Mouse (Mus musculus) embryonic facial prominence, embryonic 10.5 days (tissue): ENCODE data around the gene Man2a1. TPM values are rescaled to one million over a fixed set of nuclear protein-coding genes. Genes with fewer than 3 reads are reported as not detected.
"Not testable (repeated sequence)": the region's sequence is repeated elsewhere in the genome, so short reads cannot be mapped to it uniquely, and the experiment has no call there.

ENCODE experiments used
- DNase-seq: peaks from one replicate; pipeline ENCODE4 v3.0.0-alpha.2; 2017; ENCODE audit warnings: low spot score
- H3K27ac ChIP-seq: fragments of 300-500 bp; sonication (generic); replicated peaks from 2 replicates; pipeline ENCODE4 v1.5.1; 2016; ENCODE audit warnings: mild to moderate bottlenecking
- H3K27me3 ChIP-seq: fragments of 300-500 bp; sonication (generic); replicated peaks from 2 replicates; pipeline ENCODE4 v1.6.1; 2016; ENCODE audit warnings: low read depth, mild to moderate bottlenecking; ENCODE audit not compliant: poor library complexity, severe bottlenecking
- H3K36me3 ChIP-seq: fragments of 300-500 bp; sonication (generic); replicated peaks from 2 replicates; pipeline ENCODE4 v1.6.1; 2016; ENCODE audit warnings: mild to moderate bottlenecking, moderate library complexity
- H3K4me1 ChIP-seq: fragments of 300-500 bp; sonication (generic); 2 replicates; pipeline ENCODE4 v1.6.1; 2016
- H3K4me3 ChIP-seq: fragments of 300-500 bp; sonication (generic); 2 replicates; pipeline ENCODE4 v1.5.1; 2016; ENCODE audit warnings: mild to moderate bottlenecking, moderate library complexity
- H3K9me3 ChIP-seq: fragments of 300-500 bp; sonication (generic); 2 replicates; pipeline ENCODE4 v1.6.1; 2016; ENCODE audit warnings: mild to moderate bottlenecking
- WGBS: fragments of 180-500 bp; shearing (Covaris S2); methylation state at CpG from one replicate; pipeline ENCODE4 v1.1.7; 2016; 5-methylcytosine and 5-hydroxymethylcytosine counted together
- polyA plus RNA-seq: library from polyadenylated mRNA; unstranded; fragments of >200 nt; fragmentation: Nextera tagmentation; extraction: Ambion mirVana; gene quantifications from 2 replicates; pipeline ENCODE4 v1.2.1, GENCODE M21; 2016

The Man2a1 gene
- polyA plus RNA-seq, 1 experiment from 2014 or later, result 6.4 TPM

- Histone ChIP-seq H3K36me3 (peaks cover 17% of the 10 kb centered on the region), H3K27ac (no peak overlapping the region), H3K4me1 (no peaks in the 10 kb centered on the region), H3K9me3 (no peaks in the 10 kb centered on the region), H3K27me3 (no peaks in the 10 kb centered on the region), H3K4me3 (no peak overlapping the region)
- no peak for DNase-seq
- 82% methylated on average over 9 of the region's 9 CpGs for WGBS
Measured at GRCm38 (mm10) chr17:64754142-64754863, 153.8 kb downstream of the Man2a1 start.

GRCm38 (mm10) chr17:64755191-64755590 lies 154.7 kb downstream of the Man2a1 start:
- H3K27me3 ChIP-seq, result no peaks in the 10 kb centered on the region
- no peaks in the 10 kb centered on the region for H3K4me1 ChIP-seq
- WGBS, result 88% methylated on average over 5 of the region's 5 CpGs
- no peak overlapping the region for H3K4me3 ChIP-seq
- no peak overlapping the region for H3K27ac ChIP-seq
- DNase-seq, result no peak
- H3K9me3 ChIP-seq, result no peaks in the 10 kb centered on the region
- H3K36me3 ChIP-seq, result peaks cover 17% of the 10 kb centered on the region

DNA sequence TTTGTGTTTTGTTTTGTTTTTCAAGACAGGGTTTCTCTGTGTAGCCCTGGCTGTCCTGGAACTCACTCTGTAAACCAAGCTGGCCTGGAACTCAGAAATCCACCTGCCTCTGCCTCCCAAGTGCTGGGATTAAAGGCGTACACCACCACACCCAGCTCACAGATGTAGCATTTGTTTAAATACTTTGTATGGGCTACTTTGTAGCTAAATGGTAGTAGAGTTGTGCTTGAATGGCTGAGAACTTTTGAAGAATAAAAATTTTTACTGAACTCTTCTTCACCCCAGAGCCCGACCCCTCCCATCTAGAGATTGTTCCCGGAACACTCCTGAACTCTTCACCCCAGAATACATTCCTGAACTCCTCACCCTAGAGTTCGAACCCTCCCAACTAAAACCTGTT lies 162.1 kb downstream of the Man2a1 start:
- not testable (repeated sequence) for H3K9me3 ChIP-seq, H3K36me3 ChIP-seq, H3K4me1 ChIP-seq, H3K27me3 ChIP-seq, H3K27ac ChIP-seq, H3K4me3 ChIP-seq, DNase-seq
- 85% methylated on average over 4 of the region's 4 CpGs for WGBS

DNA sequence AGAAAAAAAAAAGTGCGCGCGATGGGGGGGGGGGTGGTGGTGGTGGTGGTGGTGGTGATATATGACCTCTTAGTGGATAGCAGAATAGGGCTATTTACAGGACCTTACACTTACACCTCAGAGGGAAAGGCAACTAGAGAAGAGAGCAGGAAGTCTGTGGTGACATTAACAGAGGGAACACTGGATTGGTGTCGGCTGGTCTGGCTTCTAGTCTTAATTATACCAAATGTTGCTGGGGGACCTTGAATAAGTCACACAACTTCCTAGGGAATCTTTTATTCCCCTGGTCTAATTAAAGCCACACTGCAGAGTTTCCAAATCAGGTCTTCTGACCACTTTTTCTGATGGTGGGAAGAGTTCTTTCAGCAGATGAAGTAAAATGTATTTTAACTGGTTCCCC lies 163.0 kb downstream of the Man2a1 start:
- no peaks in the 10 kb centered on the region for H3K27me3 ChIP-seq
- H3K4me1 ChIP-seq, result peaks cover 6% of the 10 kb centered on the region
- no peaks in the 10 kb centered on the region for H3K36me3 ChIP-seq
- no peak for DNase-seq
- H3K4me3 ChIP-seq, result no peak overlapping the region
- no peak overlapping the region for H3K27ac ChIP-seq
- WGBS, result 89% methylated on average over 4 of the region's 4 CpGs
- H3K9me3 ChIP-seq, result no peaks in the 10 kb centered on the region

- Histone ChIP-seq H3K27me3 (no peaks in the 10 kb centered on the region), H3K4me3 (no peak overlapping the region), H3K9me3 (no peaks in the 10 kb centered on the region), H3K36me3 (no peaks in the 10 kb centered on the region), H3K27ac (no peak overlapping the region), H3K4me1 (peaks cover 6% of the 10 kb centered on the region)
- WGBS, result 88% methylated on average over 11 of the region's 11 CpGs
- no peak for DNase-seq
Measured at GRCm38 (mm10) chr17:64764175-64765122, 163.9 kb downstream of the Man2a1 start.

- peaks cover 6% of the 10 kb centered on the region for H3K4me1 ChIP-seq
- WGBS, result 51% methylated on average over 9 of the region's 9 CpGs
- no peaks in the 10 kb centered on the region for H3K36me3 ChIP-seq
- no peak for DNase-seq
- no peak overlapping the region for H3K4me3 ChIP-seq
- no peak overlapping the region for H3K27ac ChIP-seq
- H3K9me3 ChIP-seq, result no peaks in the 10 kb centered on the region
- H3K27me3 ChIP-seq, result no peaks in the 10 kb centered on the region
Measured at GRCm38 (mm10) chr17:64765286-64765685, 164.8 kb downstream of the Man2a1 start.

- WGBS, result 66% methylated on average over 6 of the region's 6 CpGs
- H3K36me3 ChIP-seq, result no peaks in the 10 kb centered on the region
- H3K9me3 ChIP-seq, result no peaks in the 10 kb centered on the region
Measured at GRCm38 (mm10) chr17:64766507-64766906, 166.0 kb downstream of the Man2a1 start.

GRCm38 (mm10) chr17:64770277-64770676 lies 169.7 kb downstream of the Man2a1 start:
- WGBS, result 66% methylated on average over 1 of the region's 1 CpGs
- no peak for DNase-seq
- no peaks in the 10 kb centered on the region for H3K9me3 ChIP-seq
- H3K27ac ChIP-seq, result no peak overlapping the region
- H3K4me1 ChIP-seq, result peaks cover 2% of the 10 kb centered on the region
- no peak overlapping the region for H3K4me3 ChIP-seq
- H3K27me3 ChIP-seq, result no peaks in the 10 kb centered on the region
- H3K36me3 ChIP-seq, result no peaks in the 10 kb centered on the region

More at GRCm38 (mm10) chr17:64766507-64766906, 166.0 kb downstream of the Man2a1 start:
- peaks cover 6% of the 10 kb centered on the region for H3K4me1 ChIP-seq
- H3K27me3 ChIP-seq, result no peaks in the 10 kb centered on the region
- no peak for DNase-seq
- no peak overlapping the region for H3K4me3 ChIP-seq
- no peak overlapping the region for H3K27ac ChIP-seq

DNA sequence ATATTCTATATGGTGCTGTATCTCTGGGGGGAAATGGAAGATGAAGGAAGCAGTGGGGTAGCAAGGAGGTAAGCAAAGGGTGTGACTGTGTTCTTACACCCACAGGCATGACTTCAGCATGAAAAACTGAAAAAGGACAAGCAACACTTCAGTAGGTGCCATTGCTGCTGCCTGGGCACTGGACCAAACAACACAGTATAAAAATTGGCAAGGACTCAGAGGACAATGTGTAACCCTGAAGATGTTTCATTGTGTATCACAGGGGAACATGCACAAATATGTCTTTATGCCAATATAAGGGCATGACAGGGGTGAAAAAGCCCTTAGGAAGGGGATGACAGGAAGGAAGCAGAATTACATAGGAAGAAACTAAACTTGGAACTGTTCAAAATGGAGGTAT lies 172.1 kb downstream of the Man2a1 start:
- no peaks in the 10 kb centered on the region for H3K9me3 ChIP-seq
- H3K36me3 ChIP-seq, result no peaks in the 10 kb centered on the region
- DNase-seq, result no peak
- H3K27ac ChIP-seq, result no peak overlapping the region
- no peaks in the 10 kb centered on the region for H3K27me3 ChIP-seq
- no peaks in the 10 kb centered on the region for H3K4me1 ChIP-seq
- H3K4me3 ChIP-seq, result no peak overlapping the region

DNA sequence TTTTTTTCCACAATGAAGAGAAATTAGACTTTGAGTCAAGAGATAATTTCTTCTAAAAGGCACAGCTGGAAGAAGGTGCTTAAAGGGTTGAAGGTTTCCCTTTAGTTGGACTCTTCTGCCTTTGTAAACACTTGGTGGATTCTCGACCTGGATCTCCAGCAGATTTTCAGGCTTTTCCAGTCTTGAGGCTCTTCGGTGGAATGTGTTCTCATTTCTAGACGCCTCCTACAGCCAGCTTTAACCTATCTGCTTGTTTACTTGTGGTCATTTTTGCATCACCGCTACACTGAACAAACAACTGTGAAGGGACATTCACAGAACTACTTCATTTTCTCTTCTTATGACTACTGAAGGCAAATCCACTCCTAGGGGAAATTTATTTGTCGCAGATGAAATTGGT lies 173.7 kb downstream of the Man2a1 start:
- no peaks in the 10 kb centered on the region for H3K36me3 ChIP-seq
- no peaks in the 10 kb centered on the region for H3K9me3 ChIP-seq
- H3K4me1 ChIP-seq, result no peaks in the 10 kb centered on the region
- no peak overlapping the region for H3K4me3 ChIP-seq
- DNase-seq, result no peak
- no peaks in the 10 kb centered on the region for H3K27me3 ChIP-seq
- WGBS, result 90% methylated on average over 5 of the region's 5 CpGs
- H3K27ac ChIP-seq, result no peak overlapping the region

DNA sequence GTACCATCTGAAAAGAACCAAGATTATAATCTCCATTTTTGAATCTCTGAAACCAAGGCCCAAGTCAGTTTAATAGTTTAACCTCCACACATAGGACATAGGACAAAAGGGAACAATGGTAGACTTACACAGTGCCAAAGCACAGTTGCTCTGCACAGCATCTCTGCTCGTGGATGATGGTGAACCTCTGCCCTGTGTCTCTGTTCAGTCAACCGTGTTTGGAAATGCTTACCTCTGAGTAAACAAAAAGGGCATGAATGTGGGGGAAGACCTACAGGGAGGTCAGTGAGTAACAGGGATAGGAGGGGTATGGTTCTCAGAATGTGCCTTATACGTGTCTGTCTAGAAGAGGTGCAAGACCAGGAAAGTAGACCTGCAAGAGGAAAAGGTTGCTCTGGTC lies 177.8 kb downstream of the Man2a1 start:
- Histone ChIP-seq H3K9me3 (no peaks in the 10 kb centered on the region), H3K27ac (no peak overlapping the region), H3K36me3 (no peaks in the 10 kb centered on the region), H3K27me3 (no peaks in the 10 kb centered on the region), H3K4me3 (no peak overlapping the region), H3K4me1 (peaks cover 11% of the 10 kb centered on the region; the same call in 1 of the 2 replicates)
- no peak for DNase-seq
- 77% methylated on average over 3 of the region's 3 CpGs for WGBS

DNA sequence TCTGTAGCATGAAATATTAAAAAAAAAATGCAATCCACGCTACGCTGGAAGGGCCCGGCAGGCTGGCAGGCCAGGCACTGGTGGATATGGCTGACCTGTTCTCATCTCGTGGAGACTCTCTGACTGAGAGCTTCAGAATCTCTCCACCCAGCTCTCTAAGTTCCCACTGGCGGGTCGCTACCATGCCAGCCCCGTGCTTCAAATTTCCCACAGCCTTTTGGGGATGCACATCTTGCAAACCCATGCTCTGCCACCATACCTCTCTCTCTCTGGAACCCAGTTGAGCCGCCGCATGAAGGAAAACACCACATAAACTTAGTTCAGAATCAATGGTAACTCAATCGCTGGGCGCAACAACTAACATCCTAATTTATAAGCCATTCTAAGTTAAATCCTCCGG lies 178.2 kb downstream of the Man2a1 start:
- 89% methylated on average over 12 of the region's 12 CpGs for WGBS
- H3K4me1 ChIP-seq, result peaks cover 11% of the 10 kb centered on the region; the same call in 1 of the 2 replicates

More for the DNA sequence above, 178.2 kb downstream of the Man2a1 start:
- no peak overlapping the region for H3K27ac ChIP-seq
- no peak for DNase-seq
- no peaks in the 10 kb centered on the region for H3K36me3 ChIP-seq
- H3K27me3 ChIP-seq, result no peaks in the 10 kb centered on the region
- H3K4me3 ChIP-seq, result no peak overlapping the region
- no peaks in the 10 kb centered on the region for H3K9me3 ChIP-seq
